Mouse (Mus musculus): ENCODE measurements around the gene Aldh1l1.
"Not testable (repeated sequence)": the region's sequence is repeated elsewhere in the genome, so short reads cannot be mapped to it uniquely, and the experiment has no call there.

The Aldh1l1 gene

GRCm38 (mm10) chr6:90621584-90621890 is 135.3 kb downstream of the Aldh1l1 start:
- DNase-seq (ENCODE audit: low spot score), result no peak

DNA sequence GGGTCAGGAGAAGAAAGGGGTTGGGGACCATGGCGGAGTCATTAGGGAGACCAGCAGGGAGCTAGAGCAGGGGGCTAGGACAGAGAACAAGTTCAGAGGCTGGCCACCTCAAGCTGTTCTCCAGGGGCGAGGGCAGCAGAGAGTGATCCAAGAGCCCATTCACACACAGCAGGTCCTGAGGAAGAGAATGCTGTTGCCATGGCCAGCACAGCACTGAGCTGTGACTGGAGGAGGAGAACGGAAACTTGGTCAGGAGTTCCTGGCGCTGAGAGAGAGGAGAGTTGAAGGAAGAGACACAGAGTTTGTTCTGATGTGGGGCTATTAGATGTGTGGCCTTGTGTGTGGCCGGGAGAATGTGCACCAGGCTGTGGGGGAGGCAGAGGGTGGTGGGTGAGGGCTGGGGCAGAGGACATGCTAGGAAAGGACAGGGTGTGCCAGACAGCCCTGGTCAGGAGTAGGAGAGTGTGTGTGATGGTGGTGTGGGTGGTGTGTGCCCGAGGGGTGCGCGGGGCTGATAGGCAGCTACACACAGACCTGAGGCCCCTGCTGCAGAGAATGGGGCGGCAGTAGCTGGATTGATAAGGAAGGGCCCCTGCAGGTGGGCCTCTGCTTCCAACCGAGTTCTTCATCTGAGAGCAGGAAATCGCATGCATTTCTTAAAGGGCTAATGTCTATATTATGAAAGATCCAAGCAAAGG is 136.7 kb downstream of the Aldh1l1 start:
- no peak for DNase-seq (ENCODE audit: low spot score)

DNA sequence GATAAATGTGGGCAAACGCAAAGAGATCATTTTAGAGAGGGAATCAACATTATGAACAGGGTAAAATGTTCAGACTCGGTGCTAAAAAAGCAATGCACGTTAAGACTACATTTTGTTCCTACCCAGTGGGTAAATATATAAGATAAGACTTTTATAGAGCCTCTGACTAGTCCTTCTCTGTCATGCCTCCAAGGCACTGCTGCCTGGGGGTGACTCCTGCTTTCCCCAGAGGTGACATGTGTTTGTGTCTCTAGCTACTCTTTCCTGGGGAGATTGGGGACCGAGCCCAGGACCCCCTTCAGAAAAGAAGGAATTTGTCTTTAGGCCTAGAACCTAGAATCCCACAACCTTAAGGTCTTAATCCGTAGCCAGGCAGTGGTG is 137.2 kb downstream of the Aldh1l1 start:
- DNase-seq (ENCODE audit: low spot score), result no peak

DNA sequence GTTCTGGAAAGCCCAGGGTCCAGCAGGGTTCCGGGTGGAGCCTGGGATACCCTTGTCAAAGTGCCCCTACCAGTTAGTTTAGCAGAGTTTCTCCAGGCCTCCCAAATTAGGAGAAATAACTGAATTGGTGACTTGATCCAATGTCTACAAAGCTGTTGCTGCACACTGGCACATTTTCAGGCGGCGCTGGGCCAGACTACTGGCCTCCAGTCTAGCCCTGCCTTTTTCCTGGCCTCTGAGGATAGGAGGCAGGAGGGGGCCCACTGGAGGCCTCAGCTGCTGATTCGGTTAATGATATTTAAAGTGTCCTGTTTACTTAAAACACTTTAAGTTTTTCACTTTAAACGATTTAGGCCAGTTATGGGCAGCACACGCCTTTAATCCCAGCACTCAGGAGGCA is 138.0 kb downstream of the Aldh1l1 start:
- peak; percentile 53 for DNase-seq (ENCODE audit: low spot score)

DNA sequence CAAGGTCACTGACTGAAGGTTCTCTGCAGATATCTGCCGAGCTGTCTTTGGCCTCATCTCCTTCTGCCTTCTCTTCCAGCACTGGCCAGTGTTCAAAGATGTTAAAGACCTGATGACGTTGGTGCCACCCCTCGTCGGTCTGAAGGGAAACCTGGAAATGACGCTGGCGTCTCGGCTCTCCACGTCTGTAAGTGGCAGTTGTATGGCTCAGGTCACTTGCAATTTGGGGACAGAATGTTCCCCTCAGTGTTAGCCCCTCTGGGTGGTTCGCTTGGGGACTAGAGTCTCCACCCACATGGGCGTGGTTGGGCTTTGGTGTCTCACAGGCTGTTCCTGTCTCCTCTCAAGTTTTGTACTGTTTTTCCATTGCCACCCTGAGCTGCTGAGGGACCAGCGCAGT is 138.5 kb downstream of the Aldh1l1 start:
- DNase-seq (ENCODE audit: low spot score), result no peak

DNA sequence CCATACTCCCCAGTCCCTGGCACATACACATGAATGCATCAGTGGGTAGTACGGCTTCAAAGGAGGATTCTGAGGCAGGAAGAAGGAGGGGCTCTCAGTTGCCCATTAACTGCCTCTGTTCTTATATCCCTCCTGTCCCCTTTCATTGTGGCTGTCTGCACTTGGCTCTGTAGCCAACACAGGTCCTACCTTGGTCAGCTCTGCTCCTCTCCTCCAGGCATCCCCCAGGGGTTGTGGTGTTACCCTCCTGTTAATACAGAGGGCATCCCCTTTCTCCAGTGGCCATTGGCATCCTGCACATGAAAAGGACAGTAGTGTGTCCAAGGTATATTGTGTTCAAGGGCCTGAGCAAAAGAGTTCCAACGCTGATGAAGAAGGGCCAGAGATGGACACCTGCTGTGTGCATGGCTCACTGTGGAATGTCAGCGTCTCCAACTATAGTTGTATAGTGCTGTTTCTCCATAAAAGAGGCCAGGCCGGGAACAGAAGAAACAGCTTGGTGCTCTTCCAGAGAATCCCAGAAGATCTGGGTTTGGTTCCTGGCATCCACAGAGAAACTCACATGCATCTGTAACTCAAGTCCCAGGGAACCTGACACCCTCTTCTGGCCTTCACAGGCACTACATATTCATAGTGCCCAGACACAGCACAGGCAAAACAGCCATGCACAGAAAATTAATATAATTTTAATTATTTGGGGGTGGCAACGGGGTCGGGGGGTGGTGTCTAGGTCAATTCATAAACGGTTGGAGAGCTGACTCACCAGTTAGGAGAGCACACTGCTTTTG is 139.2 kb downstream of the Aldh1l1 start:
- DNase-seq (ENCODE audit: low spot score), result no peak

- no peak for DNase-seq (ENCODE audit: low spot score)
Observed at GRCm38 (mm10) chr6:90627556-90627955, 141.3 kb downstream of the Aldh1l1 start.

DNA sequence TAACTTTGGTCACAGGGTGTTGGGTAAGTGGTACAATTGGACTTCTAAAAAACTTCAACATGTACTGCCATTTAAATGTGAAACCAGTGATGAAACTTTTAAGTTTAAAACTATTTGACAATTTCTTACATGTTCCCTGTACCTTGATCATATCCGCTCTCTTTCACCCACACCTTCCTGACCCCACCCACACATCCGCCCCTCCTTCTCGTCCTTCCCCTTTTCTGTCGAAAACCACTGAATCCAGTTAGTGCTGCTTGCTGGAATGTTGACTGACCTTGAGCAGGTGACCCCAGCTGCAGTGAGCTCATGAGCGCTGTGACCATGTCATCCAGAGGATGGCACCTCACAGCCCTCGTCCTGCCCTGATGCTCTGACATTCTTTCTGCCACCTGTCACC is 143.3 kb downstream of the Aldh1l1 start:
- DNase-seq (ENCODE audit: low spot score), result no peak

- DNase-seq (ENCODE audit: low spot score), result no peak
Observed at GRCm38 (mm10) chr6:90630427-90630826, 144.2 kb downstream of the Aldh1l1 start.

DNA sequence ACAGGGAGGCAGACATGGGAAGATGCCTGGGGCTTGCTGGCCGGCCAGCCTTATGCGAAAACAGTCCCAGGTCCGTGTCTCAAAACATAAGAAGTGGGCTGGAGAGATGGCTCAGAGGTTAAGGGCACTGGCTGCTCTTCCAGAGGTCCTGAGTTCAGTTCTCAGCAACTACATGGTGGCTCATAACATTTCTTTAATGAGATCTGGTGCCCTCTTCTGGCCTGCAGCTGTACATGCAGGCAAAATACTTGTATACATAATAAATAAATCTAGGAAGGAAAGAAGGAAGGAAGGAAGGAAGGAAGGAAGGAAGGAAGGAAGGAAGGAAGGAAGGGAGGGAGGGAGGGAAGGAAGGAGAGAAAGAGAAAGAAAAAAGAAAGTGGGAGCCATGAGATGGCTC is 146.3 kb downstream of the Aldh1l1 start:
- DNase-seq (ENCODE audit: low spot score), result not testable (repeated sequence)

DNA sequence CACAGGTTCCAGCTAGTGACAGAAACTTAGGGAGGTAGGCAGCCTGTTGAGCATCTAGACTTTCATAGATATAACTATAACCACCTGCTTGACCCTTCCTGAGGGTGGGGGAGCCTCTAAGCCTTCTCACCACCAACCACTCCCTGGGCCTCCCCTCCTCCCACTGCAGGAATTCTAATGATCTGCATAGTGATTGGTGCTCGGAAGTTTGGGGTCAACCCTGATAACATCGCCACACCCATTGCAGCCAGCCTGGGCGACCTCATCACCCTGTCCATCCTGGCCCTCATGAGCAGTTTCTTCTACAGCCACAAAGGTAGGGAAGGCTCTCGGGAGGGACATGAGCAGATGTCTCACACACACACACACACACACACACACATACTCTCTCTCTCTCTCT is 148.9 kb downstream of the Aldh1l1 start:
- DNase-seq (ENCODE audit: low spot score), result no peak

- DNase-seq (ENCODE audit: low spot score), result no peak
Observed at GRCm38 (mm10) chr6:90635611-90636010, 149.4 kb downstream of the Aldh1l1 start.

DNA sequence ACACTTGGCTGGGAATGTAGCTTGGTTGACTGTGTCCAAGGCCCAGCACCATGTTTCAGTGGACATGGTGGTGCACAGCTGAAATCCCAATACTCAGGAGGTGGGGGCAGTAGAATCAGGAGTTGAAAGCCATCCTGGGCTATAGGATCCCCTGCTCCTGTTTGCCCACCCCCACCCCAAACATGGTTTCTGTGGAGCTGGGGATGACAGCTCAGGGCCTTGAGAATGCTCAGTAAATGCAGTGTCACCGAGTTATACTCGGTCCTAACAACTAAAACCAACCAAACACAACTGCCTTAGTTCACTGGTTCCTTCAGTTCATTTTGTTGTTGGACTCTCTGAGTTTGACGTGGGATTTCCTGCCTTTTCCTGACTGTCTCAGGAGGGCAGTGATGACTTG is 156.8 kb downstream of the Aldh1l1 start:
- no peak for DNase-seq (ENCODE audit: low spot score)

GRCm38 (mm10) chr6:90644965-90645364 is 158.7 kb downstream of the Aldh1l1 start:
- no peak for DNase-seq (ENCODE audit: low spot score)

- DNase-seq (ENCODE audit: low spot score), result no peak
Observed at GRCm38 (mm10) chr6:90648391-90648790, 162.2 kb downstream of the Aldh1l1 start.

- no peak for DNase-seq (ENCODE audit: low spot score)
Observed at GRCm38 (mm10) chr6:90649279-90649678, 163.1 kb downstream of the Aldh1l1 start.

Measured in adipocyte (in vitro differentiated cells).